Mouse (Mus musculus) G1E (cell line): ENCODE results near the gene Cbx1. TPM values are rescaled to one million over a fixed set of nuclear protein-coding genes. Genes with fewer than 3 reads are reported as not detected.
"Not testable (repeated sequence)": the region's sequence is repeated elsewhere in the genome, so short reads cannot be mapped to it uniquely, and the experiment has no call there.

Experiments
- ATAC-seq: 2 replicates; pipeline ENCODE4 v1.8.0; 2016; ENCODE audit warnings: mild to moderate bottlenecking; ENCODE audit not compliant: insufficient number of reproducible peaks, poor library complexity, low FRiP score, severe bottlenecking; ENCODE audit errors: extremely low read depth
- DNase-seq: peaks from one replicate; pipeline ENCODE4 v3.0.0; 2012; ENCODE audit warnings: low spot score
- H3K27me3 ChIP-seq: 2 replicates; pipeline ENCODE4 v1.6.1; 2012; ENCODE audit warnings: mild to moderate bottlenecking, low read length, inconsistent platforms; ENCODE audit not compliant: insufficient read depth
- H3K36me3 ChIP-seq: replicated peaks from 2 replicates; pipeline ENCODE3; 2012; ENCODE audit warnings: mild to moderate bottlenecking, inconsistent platforms
- H3K4me1 ChIP-seq: 2 replicates; pipeline ENCODE4 v1.6.1; 2012; ENCODE audit warnings: low read depth, low read length, inconsistent platforms, mixed read lengths; ENCODE audit not compliant: insufficient read depth
- H3K4me3 ChIP-seq: 2 replicates; pipeline ENCODE4 v1.5.1; 2012; ENCODE audit warnings: low read depth, mild to moderate bottlenecking, inconsistent platforms, low read length, moderate library complexity, mixed read lengths
- H3K9me3 ChIP-seq: replicated peaks from 2 replicates; pipeline ENCODE4 v1.6.1; 2012; ENCODE audit warnings: inconsistent platforms
- CTCF ChIP-seq: IDR thresholded peaks from 2 replicates; pipeline ENCODE4 v1.5.1; 2012; ENCODE audit warnings: low read depth, low read length, inconsistent platforms, mixed read lengths
- GATA1 ChIP-seq: IDR thresholded peaks from 2 replicates; pipeline ENCODE4 v1.6.1; 2012; ENCODE audit warnings: borderline replicate concordance, low read length, inconsistent platforms, mixed read lengths
- GATA2 ChIP-seq: IDR thresholded peaks from 2 replicates; pipeline ENCODE4 v1.6.1; 2012; ENCODE audit warnings: low read depth, low read length, inconsistent platforms, borderline replicate concordance
- POLR2AphosphoS5 ChIP-seq: IDR thresholded peaks from 2 replicates; pipeline ENCODE4 v1.6.1; 2012; ENCODE audit warnings: low read depth, low read length, inconsistent platforms; ENCODE audit not compliant: insufficient replicate concordance
- TAL1 ChIP-seq: conservative IDR thresholded peaks from 2 replicates; pipeline ENCODE4 v1.6.1; 2012; ENCODE audit warnings: low read depth, low read length, inconsistent platforms, mixed read lengths
- polyA plus RNA-seq: library from polyadenylated mRNA; stranded (reverse); fragments of >175 nt; gene quantifications from 2 replicates; pipeline ENCODE4 v1.2.3, GENCODE M21; 2012
- total RNA-seq, 2 experiments: library from RNA; stranded (forward) in 1 of 2; stranded (reverse) in 1 of 2; fragments of 200-1000 nt in 1 of 2; fragments of >200 nt in 1 of 2; fragmentation: Nextera tagmentation in 1 of 2; gene quantifications; 2 replicates each; pipeline ENCODE4 v1.2.3; 2014 to 2017

The Cbx1 gene
- total and polyA plus RNA-seq, 3 experiments = 75.0 to 100 (median 78.9) TPM

DNA sequence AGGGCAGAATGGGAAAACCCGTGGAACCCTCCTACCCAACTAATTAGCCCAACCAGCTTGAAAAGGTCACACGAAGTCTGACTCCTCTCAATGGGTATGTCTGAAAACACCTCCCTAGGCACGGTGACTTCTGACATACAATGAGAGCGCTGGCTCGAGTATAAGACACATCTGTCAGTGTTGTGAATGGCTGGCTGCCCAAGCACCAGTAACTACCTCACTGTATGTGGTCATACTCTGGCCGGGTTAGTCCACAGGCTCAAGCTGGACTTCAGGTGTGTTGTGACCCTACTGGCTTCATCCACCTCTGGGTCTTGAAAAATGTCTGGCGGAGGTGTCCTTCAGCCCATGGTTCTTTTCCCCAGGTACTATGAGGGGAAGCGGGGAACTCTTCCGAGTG, 59.8 kb downstream of the Cbx1 start:
- no peak for DNase-seq
- Histone ChIP-seq H3K27me3 (peaks cover 46% of the 10 kb centered on the region), H3K4me1 (peaks cover 10% of the 10 kb centered on the region), H3K4me3 (no peak overlapping the region), H3K36me3 (no peaks in the 10 kb centered on the region), H3K9me3 (no peaks in the 10 kb centered on the region)
- TF ChIP-seq POLR2AphosphoS5 = no peak
- TF ChIP-seq CTCF = no peak
- no peak for TF ChIP-seq TAL1
- TF ChIP-seq GATA1 = no peak
- no peak for TF ChIP-seq GATA2
- no peak for ATAC-seq

DNA sequence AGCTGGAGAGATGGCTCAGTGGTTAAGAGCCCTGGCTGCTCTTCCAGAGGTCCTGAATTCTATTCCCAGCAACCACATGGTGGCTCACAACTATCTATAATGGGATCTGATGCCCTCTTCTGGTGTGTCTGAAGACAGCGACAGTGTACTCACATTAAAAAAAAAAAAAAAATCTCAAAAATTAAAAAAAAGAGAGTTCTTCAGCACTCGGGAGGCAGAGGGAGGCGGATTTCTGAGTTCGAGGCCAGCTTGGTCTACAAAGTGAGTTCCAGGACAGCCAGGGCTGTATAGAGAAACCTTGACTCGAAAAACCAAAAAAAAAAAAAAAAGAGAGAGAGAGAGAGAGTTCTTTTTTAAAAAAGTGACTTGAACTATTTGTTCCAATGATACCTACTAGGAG, 60.2 kb downstream of the Cbx1 start:
- H3K36me3 ChIP-seq, ATAC-seq, H3K4me3 ChIP-seq, H3K9me3 ChIP-seq, H3K4me1 ChIP-seq, DNase-seq: not testable (repeated sequence)
- peaks cover 50% of the 10 kb centered on the region for H3K27me3 ChIP-seq

DNA sequence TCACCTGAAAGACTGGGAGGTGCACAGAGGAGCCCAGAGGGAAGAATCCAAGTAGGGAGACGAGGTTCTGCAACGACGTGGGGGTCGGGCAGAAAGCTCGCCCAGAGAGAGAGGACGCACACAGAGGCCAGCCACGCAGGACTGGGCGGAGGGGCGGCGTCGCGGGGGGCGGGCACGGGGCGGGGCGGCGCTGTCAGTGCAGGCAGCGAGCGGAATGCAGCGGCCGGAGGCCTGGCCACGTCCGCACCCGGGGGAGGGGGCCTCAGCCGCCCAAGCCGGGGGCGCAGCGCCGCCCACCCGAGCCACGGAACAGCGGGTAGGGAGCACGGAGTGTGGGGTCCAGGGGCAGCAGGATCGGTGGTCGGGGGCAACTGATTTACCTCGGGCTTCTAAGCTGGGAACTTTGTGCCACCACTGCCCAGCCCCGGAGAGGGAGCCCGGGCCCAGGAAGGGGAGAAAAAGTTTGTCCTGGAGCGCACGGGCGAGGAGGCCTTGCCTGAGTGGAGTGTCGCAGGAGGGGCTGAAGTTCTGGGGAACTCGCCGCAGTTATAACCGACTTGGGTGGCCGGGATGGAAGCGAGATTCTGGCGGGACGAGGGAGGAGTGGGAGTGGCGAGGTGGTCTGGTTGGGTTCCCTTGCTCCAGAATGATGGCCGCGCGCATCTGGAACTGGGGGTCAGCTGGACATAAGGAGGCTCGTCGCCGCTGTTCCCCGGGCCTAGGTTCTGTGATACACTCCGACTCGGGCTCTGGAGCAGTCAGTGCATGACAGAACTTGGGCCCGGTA, 60.9 kb downstream of the Cbx1 start, which contains the start of gene Copz2:
Copz2 (plus strand) TSS at position 190 of the 787 bp plus-strand sequence.
- Histone ChIP-seq H3K4me3 (peak within 1 kb of the TSS; percentile 60; the same call in 1 of the 2 replicates), H3K4me1 (peaks cover 10% of the 10 kb centered on the region), H3K27me3 (peaks cover 56% of the 10 kb centered on the region), H3K36me3 (no peaks in the 10 kb centered on the region), H3K9me3 (no peaks in the 10 kb centered on the region)
- no peak for ATAC-seq
- DNase-seq = no peak
- TF ChIP-seq GATA1 (no peak), POLR2AphosphoS5 (no peak), GATA2 (no peak), CTCF (no peak), TAL1 (no peak)

DNA sequence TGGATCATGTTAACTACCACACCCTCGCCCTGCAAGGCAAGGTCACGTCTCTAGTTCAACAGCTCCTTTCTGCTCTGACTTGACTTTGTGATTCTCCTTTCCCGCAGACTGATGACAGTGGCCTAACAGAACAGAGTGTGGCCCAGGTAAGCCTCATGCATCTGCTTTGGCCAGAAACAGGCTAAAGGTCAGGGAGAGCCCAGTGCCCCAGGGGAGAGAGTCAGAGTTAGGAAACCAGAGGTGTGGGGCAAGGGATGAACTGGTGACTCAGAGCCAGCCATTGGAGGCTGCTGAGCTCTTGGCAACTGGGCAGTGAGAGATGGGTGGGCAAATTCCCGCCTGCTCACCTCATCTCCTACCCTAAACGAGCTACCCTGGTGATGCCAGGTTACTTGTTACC, 68.5 kb downstream of the Cbx1 start:
- DNase-seq = no peak
- H3K27me3 ChIP-seq = peaks cover 46% of the 10 kb centered on the region
- H3K9me3 ChIP-seq = no peaks in the 10 kb centered on the region

More for the DNA sequence above, 68.5 kb downstream of the Cbx1 start:
- H3K36me3 ChIP-seq = no peaks in the 10 kb centered on the region
- TF ChIP-seq CTCF (no peak), TAL1 (no peak), GATA2 (no peak), GATA1 (no peak), POLR2AphosphoS5 (no peak)
- ATAC-seq = no peak
- peaks cover 25% of the 10 kb centered on the region for H3K4me1 ChIP-seq
- no peak overlapping the region for H3K4me3 ChIP-seq

Other genes with a start within 250 kb of the Cbx1 start
- 9.9 and 18.9 TPM in 2 replicates for gene Snx11, start 11.6 kb upstream of the Cbx1 start, total RNA-seq (2014; fragmentation: Nextera tagmentation)
- 19.9 and 21.4 TPM in 2 replicates for gene Snx11, start 11.6 kb upstream of the Cbx1 start, total RNA-seq (2017)
- 9.9 and 10.7 TPM in 2 replicates for gene Snx11, start 11.6 kb upstream of the Cbx1 start, polyA plus RNA-seq
- gene Nfe2l1, start 40.8 kb downstream of the Cbx1 start, total RNA-seq (2014; fragmentation: Nextera tagmentation) = 56.3 and 70.5 TPM in 2 replicates
- gene Nfe2l1, start 40.8 kb downstream of the Cbx1 start, total RNA-seq (2017) = 22.5 and 24.0 TPM in 2 replicates
- 29.1 and 35.9 TPM in 2 replicates for gene Nfe2l1, start 40.8 kb downstream of the Cbx1 start, polyA plus RNA-seq
- gene Copz2, start 60.7 kb downstream of the Cbx1 start, total RNA-seq (2014; fragmentation: Nextera tagmentation) = 9.0 and 16.3 TPM in 2 replicates
- gene Copz2, start 60.7 kb downstream of the Cbx1 start, total RNA-seq (2017) = 1.5 and 3.1 TPM in 2 replicates
- gene Copz2, start 60.7 kb downstream of the Cbx1 start, polyA plus RNA-seq = 0.48 and 0.52 TPM in 2 replicates
- gene Cdk5rap3, start 127.4 kb downstream of the Cbx1 start, total RNA-seq (2014; fragmentation: Nextera tagmentation) = 30.6 and 31.7 TPM in 2 replicates
- 51.3 and 59.3 TPM in 2 replicates for gene Cdk5rap3, start 127.4 kb downstream of the Cbx1 start, total RNA-seq (2017)
- gene Cdk5rap3, start 127.4 kb downstream of the Cbx1 start, polyA plus RNA-seq = 63.6 TPM in 2 replicates
- not detected in 2 replicates for gene Prr15l, start 139.0 kb downstream of the Cbx1 start, total RNA-seq (2014; fragmentation: Nextera tagmentation)
- 0.05 and 0.17 TPM in 2 replicates for gene Prr15l, start 139.0 kb downstream of the Cbx1 start, total RNA-seq (2017)
- gene Prr15l, start 139.0 kb downstream of the Cbx1 start, polyA plus RNA-seq = 0.11 and 0.17 TPM in 2 replicates
- 119 and 123 TPM in 2 replicates for gene Pnpo, start 154.9 kb downstream of the Cbx1 start, total RNA-seq (2014; fragmentation: Nextera tagmentation)
- 298 and 340 TPM in 2 replicates for gene Pnpo, start 154.9 kb downstream of the Cbx1 start, total RNA-seq (2017)
- 64.1 and 97.1 TPM in 2 replicates for gene Pnpo, start 154.9 kb downstream of the Cbx1 start, polyA plus RNA-seq
- 27.9 and 32.3 TPM in 2 replicates for gene Sp2, start 193.8 kb downstream of the Cbx1 start, total RNA-seq (2014; fragmentation: Nextera tagmentation)
- 0.99 and 1.6 TPM in 2 replicates for gene Sp2, start 193.8 kb downstream of the Cbx1 start, total RNA-seq (2017)
- 46.6 and 54.6 TPM in 2 replicates for gene Sp2, start 193.8 kb downstream of the Cbx1 start, polyA plus RNA-seq
- not detected in 2 replicates for gene Sp6, start 224.3 kb downstream of the Cbx1 start, total RNA-seq (2014; fragmentation: Nextera tagmentation)
- 0.05 and 0.12 TPM in 2 replicates for gene Sp6, start 224.3 kb downstream of the Cbx1 start, total RNA-seq (2017)
- gene Sp6, start 224.3 kb downstream of the Cbx1 start, polyA plus RNA-seq = 0.01 TPM in 1 of 2 replicates, not detected in the other
- 1.2 and 5.3 TPM in 2 replicates for gene Scrn2, start 240.8 kb downstream of the Cbx1 start, total RNA-seq (2014; fragmentation: Nextera tagmentation)
- 9.6 and 10.5 TPM in 2 replicates for gene Scrn2, start 240.8 kb downstream of the Cbx1 start, total RNA-seq (2017)
- 12.7 and 14.5 TPM in 2 replicates for gene Scrn2, start 240.8 kb downstream of the Cbx1 start, polyA plus RNA-seq